Mouse (Mus musculus) liver, embryonic 11.5 days (tissue): ENCODE results near the gene Ankrd31. TPM values are rescaled to one million over a fixed set of nuclear protein-coding genes. Genes with fewer than 3 reads are reported as not detected.

Experiments
- ATAC-seq: fragments of 200-750 bp; cut with Nextera tagmentation; replicated peaks from 2 replicates; pipeline ENCODE4 v1.8.0; 2017; ENCODE audit warnings: moderate number of reproducible peaks, mild to moderate bottlenecking, moderate TSS enrichment, moderate library complexity; ENCODE audit not compliant: low FRiP score
- DNase-seq: peaks from one replicate; pipeline ENCODE4 v3.0.0-alpha.2; 2017; ENCODE audit warnings: low spot score
- H3K27ac ChIP-seq: fragments of 300-500 bp; sonication (generic); 2 replicates; pipeline ENCODE4 v1.5.1; 2014; ENCODE audit warnings: mild to moderate bottlenecking, low read depth, low read length, control low read depth
- H3K27me3 ChIP-seq: fragments of 300-500 bp; sonication (generic); replicated peaks from 2 replicates; pipeline ENCODE4 v1.6.1; 2014; ENCODE audit warnings: low read length, mixed read lengths; ENCODE audit not compliant: control insufficient read depth, insufficient read depth
- H3K36me3 ChIP-seq: fragments of 300-500 bp; sonication (generic); 2 replicates; pipeline ENCODE4 v1.6.1; 2014; ENCODE audit warnings: mild to moderate bottlenecking, low read length, moderate library complexity, mixed read lengths; ENCODE audit not compliant: control insufficient read depth, insufficient read depth
- H3K4me1 ChIP-seq: fragments of 300-500 bp; sonication (generic); replicated peaks from 2 replicates; pipeline ENCODE4 v1.6.1; 2014; ENCODE audit warnings: low read length, mixed read lengths; ENCODE audit not compliant: control insufficient read depth, insufficient read depth
- H3K4me2 ChIP-seq: fragments of 300-500 bp; sonication (generic); 2 replicates; pipeline ENCODE4 v1.6.1; 2014; ENCODE audit warnings: mild to moderate bottlenecking, control low read depth, moderate library complexity
- H3K4me3 ChIP-seq: fragments of 300-500 bp; sonication (generic); 2 replicates; pipeline ENCODE4 v1.5.1; 2014; ENCODE audit warnings: low read depth, low read length, control low read depth
- H3K9ac ChIP-seq: fragments of 300-500 bp; sonication (generic); 2 replicates; pipeline ENCODE4 v1.6.1; 2014; ENCODE audit warnings: low read depth, low read length, control low read depth
- H3K9me3 ChIP-seq: fragments of 300-500 bp; sonication (generic); 2 replicates; pipeline ENCODE4 v1.6.1; 2016; ENCODE audit warnings: low read length, inconsistent platforms, mixed read lengths; ENCODE audit not compliant: control insufficient read depth
- WGBS: fragments of 180-500 bp; shearing (Covaris S2); extraction: QIAGEN DNeasy Blood & Tissue Kit; methylation state at CpG from one replicate; pipeline ENCODE4 v1.1.7; 2014; 5-methylcytosine and 5-hydroxymethylcytosine counted together
- polyA plus RNA-seq: library from polyadenylated mRNA; unstranded; fragments of >200 nt; fragmentation: Nextera tagmentation; extraction: Ambion mirVana; gene quantifications from 2 replicates; pipeline ENCODE4 v1.2.1, GENCODE M21; 2014

The Ankrd31 gene
- polyA plus RNA-seq, 1 experiment from 2014 or later, result not detected

GRCm38 (mm10) chr13:96924985-96925745 lies 177.1 kb downstream of the Ankrd31 start:
- no peaks in the 10 kb centered on the region for H3K9me3 ChIP-seq
- H3K9ac ChIP-seq, result peak overlapping the region; percentile 53
- no peaks in the 10 kb centered on the region for H3K4me1 ChIP-seq
- peak overlapping the region; percentile 98 for H3K4me2 ChIP-seq
- no peak overlapping the region for H3K27ac ChIP-seq
- H3K27me3 ChIP-seq, result peaks cover 38% of the 10 kb centered on the region
- ATAC-seq (peak; percentile 15; the same call in 1 of the 2 replicates), DNase-seq (peak; percentile 49)
- no peaks in the 10 kb centered on the region for H3K36me3 ChIP-seq
- under 1% methylated on average over 51 of the region's 53 CpGs for WGBS
- H3K4me3 ChIP-seq, result peak overlapping the region; percentile 72

- H3K4me3 ChIP-seq, result no peak overlapping the region
- no peaks in the 10 kb centered on the region for H3K4me1 ChIP-seq
- DNase-seq (no peak), ATAC-seq (no peak)
- no peak overlapping the region for H3K27ac ChIP-seq
- H3K9me3 ChIP-seq, result no peaks in the 10 kb centered on the region
- H3K4me2 ChIP-seq, result peak overlapping the region; percentile 98; the same call in 1 of the 2 replicates
- peaks cover 38% of the 10 kb centered on the region for H3K27me3 ChIP-seq
- no peak overlapping the region for H3K9ac ChIP-seq
- no peaks in the 10 kb centered on the region for H3K36me3 ChIP-seq
- WGBS, result 40% methylated on average over 10 of the region's 10 CpGs
Observed at GRCm38 (mm10) chr13:96925991-96926725, 178.1 kb downstream of the Ankrd31 start.

- H3K27me3 ChIP-seq, result peaks cover 38% of the 10 kb centered on the region
- no peak overlapping the region for H3K9ac ChIP-seq
- no peaks in the 10 kb centered on the region for H3K36me3 ChIP-seq
- 88% methylated on average over 1 of the region's 1 CpGs for WGBS
- H3K4me2 ChIP-seq, result no peak overlapping the region
- H3K9me3 ChIP-seq, result no peaks in the 10 kb centered on the region
- H3K4me3 ChIP-seq, result no peak overlapping the region
- ATAC-seq (no peak), DNase-seq (no peak)
- no peak overlapping the region for H3K27ac ChIP-seq
- H3K4me1 ChIP-seq, result no peaks in the 10 kb centered on the region
Observed at GRCm38 (mm10) chr13:96927781-96928180, 179.7 kb downstream of the Ankrd31 start.

GRCm38 (mm10) chr13:96928432-96929039 lies 180.5 kb downstream of the Ankrd31 start:
- no peak overlapping the region for H3K4me2 ChIP-seq

GRCm38 (mm10) chr13:96932745-96933144 lies 184.7 kb downstream of the Ankrd31 start:
- H3K27me3 ChIP-seq, result no peaks in the 10 kb centered on the region; the same call in 1 of the 2 replicates
- no peak overlapping the region for H3K27ac ChIP-seq
- H3K4me3 ChIP-seq, result no peak overlapping the region
- H3K36me3 ChIP-seq, result no peaks in the 10 kb centered on the region
- no peaks in the 10 kb centered on the region for H3K9me3 ChIP-seq
- no peaks in the 10 kb centered on the region for H3K4me1 ChIP-seq
- H3K4me2 ChIP-seq, result no peak overlapping the region
- ATAC-seq, result no peak
- DNase-seq, result no peak
- no peak overlapping the region for H3K9ac ChIP-seq
- WGBS, result 80% methylated on average over 5 of the region's 5 CpGs

More at GRCm38 (mm10) chr13:96928432-96929039, 180.5 kb downstream of the Ankrd31 start:
- Histone ChIP-seq H3K4me1 (no peaks in the 10 kb centered on the region), H3K4me3 (no peak overlapping the region), H3K27me3 (peaks cover 38% of the 10 kb centered on the region), H3K36me3 (no peaks in the 10 kb centered on the region), H3K9ac (no peak overlapping the region), H3K27ac (no peak overlapping the region), H3K9me3 (no peaks in the 10 kb centered on the region)
- DNase-seq (no peak), ATAC-seq (no peak)
- 72% methylated on average over 8 of the region's 8 CpGs for WGBS

- ATAC-seq, result no peak
- WGBS, result 63% methylated on average over 8 of the region's 8 CpGs
- Histone ChIP-seq H3K4me3 (no peak overlapping the region), H3K9ac (no peak overlapping the region), H3K27me3 (no peaks in the 10 kb centered on the region; the same call in 1 of the 2 replicates), H3K9me3 (no peaks in the 10 kb centered on the region), H3K4me1 (no peaks in the 10 kb centered on the region), H3K4me2 (no peak overlapping the region), H3K36me3 (no peaks in the 10 kb centered on the region), H3K27ac (no peak overlapping the region)
- DNase-seq, result no peak
Observed at GRCm38 (mm10) chr13:96933367-96933766, 185.3 kb downstream of the Ankrd31 start.

GRCm38 (mm10) chr13:96936173-96936777 lies 188.2 kb downstream of the Ankrd31 start:
- Histone ChIP-seq H3K27me3 (no peaks in the 10 kb centered on the region), H3K4me2 (no peak overlapping the region), H3K4me3 (no peak overlapping the region), H3K9me3 (no peaks in the 10 kb centered on the region), H3K4me1 (no peaks in the 10 kb centered on the region), H3K9ac (no peak overlapping the region), H3K27ac (no peak overlapping the region), H3K36me3 (no peaks in the 10 kb centered on the region)
- 70% methylated on average over 6 of the region's 6 CpGs for WGBS
- ATAC-seq (no peak), DNase-seq (no peak)

GRCm38 (mm10) chr13:96937059-96937558 lies 189.0 kb downstream of the Ankrd31 start:
- 72% methylated on average over 10 of the region's 10 CpGs for WGBS
- no peaks in the 10 kb centered on the region for H3K4me1 ChIP-seq
- no peaks in the 10 kb centered on the region for H3K36me3 ChIP-seq
- H3K9ac ChIP-seq, result no peak overlapping the region
- no peaks in the 10 kb centered on the region for H3K9me3 ChIP-seq
- DNase-seq (no peak), ATAC-seq (no peak)
- H3K27ac ChIP-seq, result no peak overlapping the region
- no peak overlapping the region for H3K4me3 ChIP-seq
- no peaks in the 10 kb centered on the region for H3K27me3 ChIP-seq
- no peak overlapping the region for H3K4me2 ChIP-seq
